Comparison of ENCODE assay signal across 19 mouse cellular contexts in genomic region chr11:72447475-72447874, GRCm38 (mm10). TPM values are rescaled to one million over a fixed set of nuclear protein-coding genes. Genes with fewer than 3 reads are reported as not detected.
DNase-seq lines count a peak whose midpoint lies in the region; ATAC-seq and TF ChIP-seq lines count a peak whose summit lies in the region.
"Had no signal": no experiment of that assay in that cellular context is flagged by ENCODE, and none has a peak within 500 bp of the region (broad histone marks: within the 10 kb centered on the region; RNA-seq: fewer than 3 reads in every experiment).

No protein-coding gene starts in this region.

- WGBS in intestine, postnatal 0 days, result 83% methylated on average over 8 of the region's 8 CpGs
- WGBS in intestine, embryonic 15.5 days, result 84% methylated on average over 8 of the region's 8 CpGs
- WGBS in midbrain, embryonic 11.5 days, result 85% methylated on average over 8 of the region's 8 CpGs
- WGBS in midbrain, embryonic 15.5 days, result 89% methylated on average over 8 of the region's 8 CpGs
- 80% methylated on average over 8 of the region's 8 CpGs for WGBS in stomach, postnatal 0 days
- 85% methylated on average over 8 of the region's 8 CpGs for WGBS in forebrain, embryonic 13.5 days

- no peaks in the 10 kb centered on the region for H3K9me3 ChIP-seq in intestine, postnatal 0 days (ENCODE audit: control insufficient read depth)
- H3K9me3 ChIP-seq in intestine, embryonic 15.5 days, result no peaks in the 10 kb centered on the region
- H3K9me3 ChIP-seq in midbrain, embryonic 11.5 days (ENCODE audit: control insufficient read depth, low read length), result no peaks in the 10 kb centered on the region
- H3K9me3 ChIP-seq in midbrain, embryonic 15.5 days, result no peaks in the 10 kb centered on the region
- H3K9me3 ChIP-seq in stomach, postnatal 0 days (ENCODE audit: control insufficient read depth, low read length), result no peaks in the 10 kb centered on the region
- H3K9me3 ChIP-seq in forebrain, embryonic 13.5 days (replicated peaks), result no peaks in the 10 kb centered on the region
- H3K9me3 ChIP-seq: hindbrain, embryonic 15.5 days; megakaryocyte, embryonic 14.5 days had no signal

- H3K36me3 ChIP-seq in intestine, postnatal 0 days (ENCODE audit: control insufficient read depth, insufficient read depth), result peaks cover 100% of the 10 kb centered on the region
- H3K36me3 ChIP-seq in intestine, embryonic 15.5 days, result peaks cover 97% of the 10 kb centered on the region
- H3K36me3 ChIP-seq in midbrain, embryonic 11.5 days (ENCODE audit: control insufficient read depth, insufficient read depth, low read length), result peaks cover 63% of the 10 kb centered on the region
- H3K36me3 ChIP-seq in midbrain, embryonic 15.5 days (replicated peaks), result peaks cover 92% of the 10 kb centered on the region
- peaks cover 73% of the 10 kb centered on the region for H3K36me3 ChIP-seq in stomach, postnatal 0 days (ENCODE audit: control insufficient read depth, insufficient read depth, low read length)
- peaks cover 100% of the 10 kb centered on the region for H3K36me3 ChIP-seq in forebrain, embryonic 13.5 days (ENCODE audit: poor library complexity, severe bottlenecking)

- no peak overlapping the region for H3K4me2 ChIP-seq in intestine, postnatal 0 days (replicated peaks; ENCODE audit: low read depth)
- no peak overlapping the region for H3K4me2 ChIP-seq in intestine, embryonic 15.5 days (replicated peaks)
- H3K4me2 ChIP-seq in midbrain, embryonic 11.5 days, result no peak overlapping the region
- H3K4me2 ChIP-seq in midbrain, embryonic 15.5 days, result no peak overlapping the region
- H3K4me2 ChIP-seq in stomach, postnatal 0 days (replicated peaks; ENCODE audit: low read depth), result no peak overlapping the region
- no peak overlapping the region for H3K4me2 ChIP-seq in forebrain, embryonic 13.5 days
- H3K4me2 ChIP-seq: hindbrain, embryonic 15.5 days had no signal

- TF ChIP-seq CTCF in intestine, postnatal 0 days (IDR thresholded peaks at IDR 0.05; ENCODE audit: low read depth), result peak; percentile 54
- TF ChIP-seq CTCF in stomach, postnatal 0 days (IDR thresholded peaks at IDR 0.05; ENCODE audit: low read depth), result peak; percentile 46

- no peak overlapping the region for H3K27ac ChIP-seq in intestine, postnatal 0 days (ENCODE audit: low read depth, low read length)
- H3K27ac ChIP-seq in intestine, embryonic 15.5 days, result no peak overlapping the region
- H3K27ac ChIP-seq in midbrain, embryonic 11.5 days (ENCODE audit: low read depth, low read length), result no peak overlapping the region
- no peak overlapping the region for H3K27ac ChIP-seq in midbrain, embryonic 15.5 days
- no peak overlapping the region for H3K27ac ChIP-seq in stomach, postnatal 0 days (replicated peaks)
- no peak overlapping the region for H3K27ac ChIP-seq in forebrain, embryonic 13.5 days
- H3K27ac ChIP-seq: hindbrain, embryonic 15.5 days had no signal

- no peak for ATAC-seq in intestine, postnatal 0 days
- ATAC-seq in intestine, embryonic 15.5 days, result no peak
- no peak for ATAC-seq in midbrain, embryonic 11.5 days (ENCODE audit: low FRiP score)
- ATAC-seq in midbrain, embryonic 15.5 days (replicated peaks), result no peak
- no peak for ATAC-seq in stomach, postnatal 0 days (ENCODE audit: low FRiP score, low TSS enrichment)
- ATAC-seq in forebrain, embryonic 13.5 days, result no peak
- ATAC-seq: CD4-positive, CD25-positive, alpha-beta regulatory T cell, adult 4 months; forebrain, embryonic 16.5 days had no signal

- peak; percentile 56 for DNase-seq in midbrain, embryonic 11.5 days (ENCODE audit: low spot score, missing footprints)
- peak; percentile 78 for DNase-seq in ZHBTc4 (ENCODE audit: low read depth, low spot score)
- DNase-seq in stomach, postnatal 0 days (ENCODE audit: low spot score), result no peak
- DNase-seq: adrenal gland, postnatal 36 days; cerebellum, adult 11 months; embryo, embryonic 11 days; gastrocnemius, postnatal 25 days; right cerebral cortex, adult 18-20 months; thymus, adult 18-20 months had no signal

- no peak for TF ChIP-seq EP300 in stomach, postnatal 0 days (optimal IDR thresholded peaks at IDR 0.05)

- no peaks in the 10 kb centered on the region for H3K27me3 ChIP-seq in intestine, postnatal 0 days (replicated peaks; ENCODE audit: control insufficient read depth, insufficient read depth, low read length)
- H3K27me3 ChIP-seq in intestine, embryonic 15.5 days (replicated peaks), result no peaks in the 10 kb centered on the region
- H3K27me3 ChIP-seq in midbrain, embryonic 11.5 days (ENCODE audit: control insufficient read depth, insufficient read depth, low read length), result no peaks in the 10 kb centered on the region
- H3K27me3 ChIP-seq in midbrain, embryonic 15.5 days (replicated peaks), result no peaks in the 10 kb centered on the region
- no peaks in the 10 kb centered on the region for H3K27me3 ChIP-seq in stomach, postnatal 0 days (ENCODE audit: control insufficient read depth, insufficient read depth, low read length)
- no peaks in the 10 kb centered on the region for H3K27me3 ChIP-seq in forebrain, embryonic 13.5 days
- H3K27me3 ChIP-seq: hindbrain, embryonic 15.5 days; megakaryocyte, embryonic 14.5 days had no signal

- no peak overlapping the region for H3K9ac ChIP-seq in intestine, postnatal 0 days (ENCODE audit: low read depth, low read length)
- no peak overlapping the region for H3K9ac ChIP-seq in intestine, embryonic 15.5 days
- no peak overlapping the region for H3K9ac ChIP-seq in midbrain, embryonic 11.5 days (ENCODE audit: low read length)
- H3K9ac ChIP-seq in midbrain, embryonic 15.5 days, result no peak overlapping the region
- no peak overlapping the region for H3K9ac ChIP-seq in stomach, postnatal 0 days (ENCODE audit: low read length)
- H3K9ac ChIP-seq in forebrain, embryonic 13.5 days, result no peak overlapping the region
- H3K9ac ChIP-seq: hindbrain, embryonic 15.5 days had no signal

- H3K4me1 ChIP-seq in intestine, postnatal 0 days (replicated peaks; ENCODE audit: control insufficient read depth, insufficient read depth, low read length), result peaks cover under 1% of the 10 kb centered on the region; the same call in 1 of the 2 replicates
- H3K4me1 ChIP-seq in intestine, embryonic 15.5 days (replicated peaks), result peaks cover 2% of the 10 kb centered on the region
- H3K4me1 ChIP-seq in midbrain, embryonic 11.5 days (ENCODE audit: control insufficient read depth, insufficient read depth, low read length), result 0 out of 2 replicates have a peak, but pooled peaks cover under 1% of the 10 kb centered on the region
- H3K4me1 ChIP-seq in midbrain, embryonic 15.5 days, result peaks cover 5% of the 10 kb centered on the region
- H3K4me1 ChIP-seq in stomach, postnatal 0 days (replicated peaks; ENCODE audit: control insufficient read depth, insufficient read depth), result no peaks in the 10 kb centered on the region
- H3K4me1 ChIP-seq in forebrain, embryonic 13.5 days, result peaks cover 5% of the 10 kb centered on the region

- no peak overlapping the region for H3K4me3 ChIP-seq in intestine, postnatal 0 days (ENCODE audit: low read depth, low read length)
- no peak overlapping the region for H3K4me3 ChIP-seq in intestine, embryonic 15.5 days (replicated peaks)
- no peak overlapping the region for H3K4me3 ChIP-seq in midbrain, embryonic 11.5 days (ENCODE audit: low read depth, low read length)
- H3K4me3 ChIP-seq in midbrain, embryonic 15.5 days, result no peak overlapping the region
- H3K4me3 ChIP-seq in stomach, postnatal 0 days (ENCODE audit: low read depth, low read length), result no peak overlapping the region
- no peak overlapping the region for H3K4me3 ChIP-seq in forebrain, embryonic 13.5 days
- H3K4me3 ChIP-seq: hindbrain, embryonic 15.5 days; megakaryocyte, embryonic 14.5 days; myocyte had no signal

RNA-seq across cellular contexts. Expression of gene Mybbp1a, which starts 6.3 kb away (rescaled TPM):
- polyA plus RNA-seq in intestine, postnatal 0 days (2015; fragmentation: Nextera tagmentation; extraction: Ambion mirVana), result 37.3 and 40.7 TPM in 2 replicates
- polyA plus RNA-seq in intestine, embryonic 15.5 days (2015; fragmentation: Nextera tagmentation; extraction: Ambion mirVana), result 171 and 172 TPM in 2 replicates
- 142 and 144 TPM in 2 replicates for polyA plus RNA-seq in midbrain, embryonic 11.5 days (2014; fragmentation: Nextera tagmentation; extraction: Ambion mirVana)
- polyA plus RNA-seq in midbrain, embryonic 15.5 days (2015; fragmentation: Nextera tagmentation; extraction: Ambion mirVana), result 67.5 and 69.4 TPM in 2 replicates
- 52.2 and 57.6 TPM in 2 replicates for polyA plus RNA-seq in stomach, postnatal 0 days (2015; fragmentation: Nextera tagmentation; extraction: Ambion mirVana)
- polyA plus RNA-seq in forebrain, embryonic 13.5 days (2015; fragmentation: Nextera tagmentation; extraction: Ambion mirVana), result 111 and 122 TPM in 2 replicates

RNA-seq across cellular contexts. Expression of gene Ggt6, which starts 12.1 kb away (rescaled TPM):
- 8.1 and 8.6 TPM in 2 replicates for polyA plus RNA-seq in intestine, postnatal 0 days (2015; fragmentation: Nextera tagmentation; extraction: Ambion mirVana)
- 11.5 and 14.4 TPM in 2 replicates for polyA plus RNA-seq in intestine, embryonic 15.5 days (2015; fragmentation: Nextera tagmentation; extraction: Ambion mirVana)
- polyA plus RNA-seq in midbrain, embryonic 11.5 days (2014; fragmentation: Nextera tagmentation; extraction: Ambion mirVana), result not detected in 2 replicates
- not detected in 2 replicates for polyA plus RNA-seq in midbrain, embryonic 15.5 days (2015; fragmentation: Nextera tagmentation; extraction: Ambion mirVana)
- polyA plus RNA-seq in stomach, postnatal 0 days (2015; fragmentation: Nextera tagmentation; extraction: Ambion mirVana), result 12.9 and 13.0 TPM in 2 replicates
- polyA plus RNA-seq in forebrain, embryonic 13.5 days (2015; fragmentation: Nextera tagmentation; extraction: Ambion mirVana), result not detected in 2 replicates
- polyA plus RNA-seq: CD4-positive, CD25-positive, alpha-beta regulatory T cell, adult 4 months; forebrain, embryonic 16.5 days; heart, embryonic 14.5 days; hindbrain, embryonic 15.5 days; myocyte had no signal

RNA-seq across cellular contexts. Expression of gene Smtnl2, which starts 36.0 kb away (rescaled TPM):
- polyA plus RNA-seq in intestine, postnatal 0 days (2015; fragmentation: Nextera tagmentation; extraction: Ambion mirVana), result 7.8 and 8.1 TPM in 2 replicates
- 41.9 and 45.0 TPM in 2 replicates for polyA plus RNA-seq in intestine, embryonic 15.5 days (2015; fragmentation: Nextera tagmentation; extraction: Ambion mirVana)
- polyA plus RNA-seq in midbrain, embryonic 11.5 days (2014; fragmentation: Nextera tagmentation; extraction: Ambion mirVana), result 3.7 and 4.1 TPM in 2 replicates
- polyA plus RNA-seq in midbrain, embryonic 15.5 days (2015; fragmentation: Nextera tagmentation; extraction: Ambion mirVana), result 8.1 and 9.3 TPM in 2 replicates
- polyA plus RNA-seq in stomach, postnatal 0 days (2015; fragmentation: Nextera tagmentation; extraction: Ambion mirVana), result 25.8 and 26.9 TPM in 2 replicates
- polyA plus RNA-seq in forebrain, embryonic 13.5 days (2015; fragmentation: Nextera tagmentation; extraction: Ambion mirVana), result 2.2 and 2.6 TPM in 2 replicates

RNA-seq across cellular contexts. Expression of gene Spns2, which starts 42.2 kb away (rescaled TPM):
- 19.8 and 20.5 TPM in 2 replicates for polyA plus RNA-seq in intestine, postnatal 0 days (2015; fragmentation: Nextera tagmentation; extraction: Ambion mirVana)
- polyA plus RNA-seq in intestine, embryonic 15.5 days (2015; fragmentation: Nextera tagmentation; extraction: Ambion mirVana), result 5.3 and 5.6 TPM in 2 replicates
- 4.0 and 4.7 TPM in 2 replicates for polyA plus RNA-seq in midbrain, embryonic 11.5 days (2014; fragmentation: Nextera tagmentation; extraction: Ambion mirVana)
- polyA plus RNA-seq in midbrain, embryonic 15.5 days (2015; fragmentation: Nextera tagmentation; extraction: Ambion mirVana), result 10.7 and 11.6 TPM in 2 replicates
- polyA plus RNA-seq in stomach, postnatal 0 days (2015; fragmentation: Nextera tagmentation; extraction: Ambion mirVana), result 23.6 and 29.6 TPM in 2 replicates
- 3.5 and 3.6 TPM in 2 replicates for polyA plus RNA-seq in forebrain, embryonic 13.5 days (2015; fragmentation: Nextera tagmentation; extraction: Ambion mirVana)
- polyA plus RNA-seq: CD4-positive, CD25-positive, alpha-beta regulatory T cell, adult 4 months had no signal
